Mouse (Mus musculus): ENCODE results near the gene Zcchc3.
A peak's percentile ranks its signal among the peaks of the same experiment; 100 is the strongest.
"Not testable (repeated sequence)": the region's sequence is repeated elsewhere in the genome, so short reads cannot be mapped to it uniquely, and the experiment has no call there.

Zcchc3 gene

DNA sequence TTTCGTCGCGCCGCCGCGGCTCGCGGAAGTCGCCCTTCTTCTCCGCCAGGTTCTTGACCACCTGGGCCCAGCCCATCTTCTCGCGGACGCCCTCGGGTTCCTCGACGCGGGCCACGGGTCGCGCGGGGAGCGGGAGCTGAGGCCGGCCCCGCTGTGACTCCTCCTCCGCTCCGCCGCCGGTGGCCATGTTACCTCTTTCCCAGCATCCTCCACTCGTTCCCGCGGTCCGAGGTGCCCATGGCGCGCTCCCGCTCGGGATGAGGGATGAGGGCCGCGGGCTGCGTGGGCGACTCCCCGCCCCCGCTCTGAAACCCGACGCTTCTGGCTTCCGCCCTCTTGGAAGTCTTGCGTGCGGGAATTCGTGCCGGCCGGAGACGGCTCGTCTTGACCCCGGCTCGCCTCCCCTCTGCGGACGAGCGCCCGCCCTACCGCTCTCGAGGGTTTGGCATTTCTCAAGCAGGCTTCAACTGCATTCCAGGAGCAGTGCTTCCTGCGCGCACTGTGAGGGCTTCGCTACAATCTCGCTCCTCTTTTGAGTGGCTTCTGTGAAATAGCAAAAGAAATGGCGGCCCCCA lies at the start of gene Zcchc3:
Gene Zcchc3, minus strand, starts transcription at position 437 of the 575 bp plus-strand sequence.
- DNase-seq (ENCODE audit: low read depth in 2 of 2, low spot score in 2 of 2), result peak in 1 of 2 experiments; percentile 16

DNA sequence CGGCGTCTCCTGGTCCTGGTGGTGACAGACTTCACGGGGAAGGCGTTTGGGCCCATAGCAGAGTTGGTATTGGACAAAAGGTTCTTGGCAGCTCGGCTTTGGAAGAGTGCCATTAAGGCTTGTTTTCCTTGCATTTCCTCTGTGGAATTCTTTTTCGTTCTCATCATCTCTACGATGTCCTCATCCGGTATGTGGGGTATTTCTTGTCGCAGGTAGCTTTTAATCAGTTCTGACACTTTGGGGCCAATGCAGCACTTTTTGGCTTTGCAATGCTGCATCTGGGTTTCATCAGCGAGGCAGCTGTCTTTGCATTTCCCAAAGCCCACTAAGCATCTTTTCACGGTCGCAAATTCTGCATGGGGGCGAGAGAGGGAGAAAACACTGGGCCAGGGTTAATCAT lies 44.4 kb upstream of the Zcchc3 start:
- no peak for DNase-seq (ENCODE audit: low read depth in 2 of 2, low spot score in 2 of 2)

DNA sequence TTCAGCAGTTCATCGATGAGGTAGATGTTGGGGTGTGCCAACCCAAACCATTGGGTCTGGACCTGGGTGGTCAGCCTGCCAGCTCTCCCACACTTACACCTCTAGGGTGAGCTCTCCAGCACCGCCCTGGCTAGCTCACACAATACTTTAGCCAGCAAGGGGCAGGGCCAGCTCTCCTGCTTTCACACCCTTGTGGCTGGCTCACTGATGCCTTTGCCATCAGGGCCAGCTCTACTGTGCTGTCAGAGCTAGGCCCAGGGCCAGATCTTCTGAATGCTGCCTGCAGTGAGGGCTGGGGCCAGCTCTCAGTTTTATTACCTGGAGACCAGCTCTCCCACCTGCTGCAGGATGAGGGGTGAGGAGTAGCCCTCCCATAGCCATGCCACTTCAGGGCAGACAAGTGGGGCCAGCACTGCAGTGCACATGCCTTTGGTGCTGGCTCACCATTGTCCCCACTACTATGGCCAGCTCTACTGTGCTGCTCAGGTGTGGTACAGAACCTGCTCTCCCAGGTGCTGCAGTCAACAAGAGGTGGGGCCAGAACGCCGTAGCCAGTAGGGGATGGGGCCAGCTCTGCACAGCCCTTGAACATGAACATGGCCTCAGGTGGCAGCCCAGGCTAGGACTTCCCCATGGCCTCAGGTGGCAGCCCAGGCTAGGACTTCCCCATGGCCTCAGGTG lies 37.4 kb upstream of the Zcchc3 start:
- no peak for DNase-seq (ENCODE audit: low read depth in 2 of 2, low spot score in 2 of 2)

DNA sequence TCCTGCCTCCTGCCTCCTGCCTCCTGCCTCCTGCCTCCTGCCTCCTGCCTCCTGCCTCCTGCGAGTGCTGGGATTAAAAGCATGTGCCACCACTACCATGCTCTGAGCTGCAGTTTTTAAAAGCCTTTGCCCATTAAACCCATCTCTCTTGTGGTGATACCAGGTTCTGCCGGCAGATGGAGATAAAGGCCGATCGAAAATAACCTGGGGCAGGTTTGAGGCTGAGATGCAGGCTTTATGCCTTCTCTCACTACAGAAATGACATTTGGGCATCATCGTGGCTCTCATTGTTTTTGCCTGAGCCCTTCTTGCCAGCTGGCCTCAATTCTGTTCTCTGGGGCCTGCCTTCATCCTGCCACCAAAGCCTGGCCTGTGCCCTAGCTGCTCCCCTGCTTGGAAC lies 35.4 kb upstream of the Zcchc3 start:
- DNase-seq (ENCODE audit: low read depth in 2 of 2, low spot score in 2 of 2), result peak in 1 of 2 experiments; percentile 20

DNA sequence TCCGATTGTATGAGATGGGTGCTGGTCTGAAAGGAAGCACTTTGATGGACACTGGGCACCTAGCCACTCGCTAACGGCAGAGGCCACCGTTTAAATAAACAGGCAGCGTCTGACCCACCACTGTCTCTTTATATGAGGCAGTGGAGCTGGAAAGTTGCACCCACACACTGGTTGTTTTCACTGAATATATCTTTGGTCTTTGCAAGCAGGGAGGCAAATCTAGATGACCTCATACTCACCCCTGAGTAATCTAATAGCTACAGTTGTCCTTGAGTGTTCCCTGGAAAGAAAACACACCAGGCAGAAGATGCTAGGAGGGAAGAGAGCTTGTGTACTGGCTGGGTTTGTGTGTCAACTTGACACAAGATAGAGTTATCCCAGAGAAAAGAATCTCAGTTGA lies 32.6 kb upstream of the Zcchc3 start:
- DNase-seq (ENCODE audit: low read depth in 2 of 2, low spot score in 2 of 2), result no peak

DNA sequence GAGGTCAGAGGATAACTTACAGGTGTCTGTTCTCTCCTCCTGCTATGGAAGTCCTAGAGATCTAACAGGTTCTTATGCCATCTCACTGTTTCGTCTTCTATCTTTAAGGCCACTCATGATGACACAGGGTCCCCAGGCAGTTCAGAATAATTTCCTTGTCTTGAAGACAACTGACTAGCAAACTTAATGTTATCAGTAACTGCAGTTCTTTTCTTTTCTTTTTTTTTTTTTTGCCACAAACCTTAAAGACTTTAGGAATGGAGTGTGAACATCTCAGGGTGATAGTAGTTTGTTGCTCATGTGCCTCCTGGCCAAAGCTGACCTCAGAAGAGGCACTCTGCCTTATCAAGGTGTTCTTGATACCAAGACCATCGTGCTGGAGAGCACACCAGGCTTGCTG lies 31.8 kb upstream of the Zcchc3 start:
- no peak for DNase-seq (ENCODE audit: low read depth in 2 of 2, low spot score in 2 of 2)

DNA sequence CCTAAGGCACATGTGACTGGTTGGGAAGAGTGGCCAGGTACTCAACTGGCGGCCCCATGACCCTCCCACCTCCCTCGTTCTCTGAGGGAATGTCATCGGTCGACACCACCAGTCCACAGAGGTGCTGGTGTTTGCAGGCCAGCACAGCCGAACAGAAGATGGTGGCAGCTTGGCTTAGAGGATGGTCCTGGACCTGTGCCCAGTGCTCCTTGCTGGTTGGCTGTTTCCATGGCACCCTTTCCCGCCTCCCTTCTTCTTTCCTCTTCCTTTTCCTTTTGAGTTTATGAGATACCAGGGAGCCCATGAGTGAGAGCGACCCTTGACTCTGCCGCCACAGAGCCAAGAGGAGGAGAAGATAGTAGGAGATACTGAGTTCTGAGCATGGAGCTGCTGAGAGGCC lies 28.5 kb upstream of the Zcchc3 start:
- DNase-seq (ENCODE audit: low read depth in 2 of 2, low spot score in 2 of 2), result no peak

DNA sequence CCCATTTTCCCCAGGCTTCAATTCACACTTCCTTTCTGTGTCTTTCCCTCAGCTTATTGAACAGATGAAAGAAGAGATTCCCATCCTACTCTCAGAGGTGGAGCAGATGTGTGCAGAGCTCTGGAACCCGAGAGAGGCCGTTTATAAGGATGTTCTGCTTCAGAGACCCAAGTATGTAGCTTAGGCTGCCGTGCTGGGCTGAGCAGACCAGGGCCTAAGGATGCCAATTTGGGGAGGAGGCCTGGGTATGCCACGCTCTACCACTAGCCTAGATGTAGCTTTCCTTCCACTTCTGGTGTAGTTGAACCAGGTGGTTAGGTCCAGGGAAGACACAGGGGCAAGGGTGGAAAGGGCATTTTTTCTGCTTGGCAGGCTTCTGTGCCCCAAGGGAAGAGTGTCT lies 27.5 kb upstream of the Zcchc3 start:
- DNase-seq (ENCODE audit: low read depth in 2 of 2, low spot score in 2 of 2), result no peak

DNA sequence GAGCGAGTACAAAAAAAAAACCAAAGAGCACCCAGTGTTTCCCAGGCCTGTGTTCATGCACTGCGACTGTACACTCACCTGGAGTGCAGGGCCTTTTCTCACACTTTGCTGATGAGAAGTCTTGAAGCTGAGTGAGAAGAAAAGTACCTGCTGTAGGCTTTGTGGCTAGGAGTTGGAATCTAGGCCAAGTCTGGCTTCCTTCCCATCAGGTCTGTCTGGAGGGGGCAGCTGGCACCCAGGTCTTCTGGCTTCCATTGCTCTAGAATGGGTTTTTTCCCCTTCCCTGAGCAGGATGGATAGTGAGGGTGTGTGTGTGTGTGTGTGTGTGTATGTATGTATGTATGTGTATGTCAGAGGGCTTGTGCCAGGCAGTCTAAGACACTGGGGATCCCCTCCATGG lies 25.0 kb upstream of the Zcchc3 start:
- no peak for DNase-seq (ENCODE audit: low read depth in 2 of 2, low spot score in 2 of 2)

DNA sequence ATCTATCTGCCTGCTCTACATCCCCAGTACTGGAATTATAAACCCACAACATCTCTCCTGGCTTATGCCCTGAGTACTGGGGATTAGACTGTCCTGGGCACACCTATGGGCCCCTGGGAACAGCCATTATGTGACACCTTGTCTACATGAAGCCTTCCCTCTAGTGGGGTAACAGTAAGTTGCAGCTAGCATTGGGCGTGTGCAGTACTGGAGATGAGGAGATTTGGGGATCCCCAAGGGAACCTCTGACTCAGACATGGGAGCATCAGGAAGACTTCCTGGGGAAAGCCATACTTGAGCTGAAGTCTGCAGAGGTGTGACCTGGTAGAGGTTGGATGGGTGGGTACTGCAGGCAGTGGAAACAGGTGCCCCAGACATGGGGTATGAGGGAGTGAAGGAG lies 24.1 kb upstream of the Zcchc3 start:
- no peak for DNase-seq (ENCODE audit: low read depth in 2 of 2, low spot score in 2 of 2)

DNA sequence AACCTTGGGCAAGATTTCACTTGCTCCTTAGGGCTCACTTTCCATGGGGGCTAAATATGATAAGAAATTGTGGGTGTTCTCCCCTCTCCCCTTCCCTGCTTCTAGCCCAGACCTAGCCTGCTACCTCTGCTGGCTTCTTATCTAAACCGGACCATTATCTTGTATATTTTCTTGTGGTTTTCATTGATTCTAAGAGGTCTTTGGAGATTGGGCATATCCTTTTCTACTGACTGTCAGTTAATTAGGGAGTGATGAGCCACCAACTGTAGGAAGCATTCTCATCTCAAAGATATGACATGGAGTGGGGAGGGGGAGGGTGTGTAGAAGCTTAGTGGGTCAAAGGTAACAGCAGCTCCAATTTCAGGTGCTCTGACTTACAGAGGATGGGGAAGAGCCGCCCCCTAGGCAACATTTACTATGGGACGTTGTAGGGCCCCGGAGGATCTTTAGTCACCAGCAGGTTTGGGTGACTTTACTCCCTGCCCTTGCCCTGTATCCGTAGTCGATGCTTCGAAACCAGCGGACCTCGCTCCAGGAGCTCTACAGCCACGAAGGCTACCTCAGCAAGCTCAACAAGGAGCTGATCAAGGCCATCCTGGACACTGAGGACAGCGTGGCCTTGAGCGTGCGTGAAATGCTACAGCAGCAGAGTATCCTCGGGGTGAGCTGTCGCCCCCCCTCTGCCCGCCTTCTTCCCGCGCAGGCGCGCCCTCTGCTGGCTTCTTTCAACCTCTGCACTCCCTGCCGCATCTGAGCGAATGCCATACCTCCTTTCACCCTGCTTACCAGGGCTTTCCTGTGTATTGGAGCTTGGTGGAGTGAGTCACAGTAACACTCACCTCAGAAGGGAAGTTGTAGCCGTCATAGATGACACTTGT lies 22.4 kb upstream of the Zcchc3 start:
- peak; percentile 69 to 78 for DNase-seq (ENCODE audit: low read depth in 2 of 2, low spot score in 2 of 2)

DNA sequence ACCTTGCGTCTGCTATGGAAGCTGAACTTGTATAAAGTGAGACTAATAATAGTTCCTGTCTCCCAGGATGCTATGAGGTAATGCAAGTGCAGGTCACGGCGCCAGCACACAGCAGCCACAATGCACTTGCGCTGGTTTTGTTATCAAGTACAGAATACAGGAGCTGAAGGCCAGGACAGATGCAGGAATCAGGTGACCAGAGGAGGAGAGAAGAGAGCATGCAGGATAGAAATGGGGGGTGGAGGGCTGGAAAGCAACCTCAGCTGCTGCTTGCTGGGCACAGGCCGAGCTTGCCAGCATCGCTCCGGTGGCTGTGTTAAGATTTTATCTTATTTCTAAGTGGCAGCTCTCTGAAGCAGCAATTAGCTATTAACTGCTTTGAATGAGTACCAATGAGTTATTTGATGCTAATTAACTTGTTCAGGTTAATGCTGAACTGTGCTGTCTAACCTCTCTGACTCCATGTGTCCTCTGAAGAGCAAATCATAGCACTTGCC lies 21.6 kb upstream of the Zcchc3 start:
- no peak for DNase-seq (ENCODE audit: low read depth in 2 of 2, low spot score in 2 of 2)

DNA sequence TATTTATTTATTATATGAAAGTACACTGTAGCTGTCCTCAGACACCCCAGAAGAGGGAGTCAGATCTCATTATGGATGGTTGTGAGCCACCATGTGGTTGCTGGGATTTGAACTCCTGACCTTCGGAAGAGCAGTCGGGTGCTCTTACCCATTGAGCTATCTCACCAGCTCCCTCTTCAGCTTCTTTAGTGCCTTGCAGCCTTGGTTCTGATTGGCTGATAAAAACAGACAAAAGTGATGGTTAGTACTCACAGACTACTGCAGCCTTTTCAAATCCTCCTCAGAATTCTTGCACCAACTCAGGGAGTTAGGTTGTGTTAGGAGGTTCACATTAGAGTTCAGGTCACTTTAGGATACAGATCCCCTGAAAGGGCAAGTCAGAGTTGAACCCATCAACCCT lies 13.7 kb upstream of the Zcchc3 start:
- not testable (repeated sequence) for DNase-seq (ENCODE audit: low read depth in 2 of 2, low spot score in 2 of 2)

DNA sequence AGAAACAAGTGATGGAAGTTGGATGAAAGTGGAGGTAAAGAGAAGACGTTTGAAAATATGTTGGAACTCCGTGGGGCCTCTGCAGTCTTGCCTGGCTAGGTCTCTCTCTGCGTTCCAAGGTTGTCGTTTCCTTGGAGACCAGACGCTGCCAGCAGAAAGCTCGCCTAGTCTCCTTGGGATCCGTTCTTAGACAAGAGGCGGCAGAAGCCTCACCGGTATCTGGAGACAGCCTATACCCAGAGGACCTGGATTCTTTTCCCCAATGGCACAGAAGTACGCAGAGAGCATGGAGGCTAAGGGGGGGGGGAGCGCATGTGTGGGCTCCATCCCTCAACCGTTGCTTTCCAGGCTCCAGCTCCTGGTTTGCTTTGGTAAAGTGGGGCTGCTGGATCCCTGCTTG lies 12.7 kb upstream of the Zcchc3 start:
- DNase-seq (ENCODE audit: low read depth in 2 of 2, low spot score in 2 of 2), result no peak

DNA sequence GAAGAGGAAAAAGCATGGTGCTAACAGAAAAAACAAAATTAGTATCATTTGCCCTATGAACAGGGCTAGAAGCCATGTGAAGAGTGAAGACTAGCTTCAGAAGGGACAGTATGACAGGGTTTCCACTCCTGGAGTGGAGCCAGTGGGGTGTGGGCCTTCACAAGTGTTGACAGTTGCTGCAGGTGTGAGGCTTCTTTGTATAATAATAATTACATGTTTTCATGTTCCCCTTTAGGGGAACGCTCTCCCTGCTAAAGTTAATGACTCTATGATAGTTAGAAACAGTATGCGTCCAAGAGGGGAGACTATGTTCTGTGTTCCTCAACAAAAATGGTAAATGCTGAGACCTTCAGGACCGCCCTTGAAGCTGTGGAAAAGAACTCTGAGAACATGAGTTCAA lies 959 bp upstream of the Zcchc3 start:
- DNase-seq (ENCODE audit: low read depth in 2 of 2, low spot score in 2 of 2), result no peak

DNA sequence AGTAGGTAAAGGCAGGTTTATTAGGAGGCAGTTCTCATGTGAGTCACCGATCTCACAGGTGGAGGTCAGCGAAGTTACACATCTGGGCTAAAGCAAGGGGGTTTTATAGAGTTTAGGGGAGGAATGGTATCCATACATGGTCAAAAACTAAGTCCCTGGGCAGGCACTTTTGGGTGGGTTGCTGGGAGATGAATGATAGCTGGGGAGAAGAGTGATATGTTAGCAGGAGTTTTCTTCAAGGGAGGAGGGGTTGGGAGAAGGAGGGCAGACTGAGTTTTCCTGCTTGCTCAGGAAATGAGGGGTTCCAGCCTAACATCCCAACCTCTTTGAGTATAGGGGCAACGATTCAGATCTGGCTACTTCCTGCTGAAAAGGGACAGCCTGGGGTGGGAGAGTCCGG lies 460 bp upstream of the Zcchc3 start, which contains the start of gene 6820408C15Rik:
Gene 6820408C15Rik, plus strand, starts transcription at position 301 of the 400 bp plus-strand sequence.
- DNase-seq (ENCODE audit: low read depth in 2 of 2, low spot score in 2 of 2), result no peak

DNA sequence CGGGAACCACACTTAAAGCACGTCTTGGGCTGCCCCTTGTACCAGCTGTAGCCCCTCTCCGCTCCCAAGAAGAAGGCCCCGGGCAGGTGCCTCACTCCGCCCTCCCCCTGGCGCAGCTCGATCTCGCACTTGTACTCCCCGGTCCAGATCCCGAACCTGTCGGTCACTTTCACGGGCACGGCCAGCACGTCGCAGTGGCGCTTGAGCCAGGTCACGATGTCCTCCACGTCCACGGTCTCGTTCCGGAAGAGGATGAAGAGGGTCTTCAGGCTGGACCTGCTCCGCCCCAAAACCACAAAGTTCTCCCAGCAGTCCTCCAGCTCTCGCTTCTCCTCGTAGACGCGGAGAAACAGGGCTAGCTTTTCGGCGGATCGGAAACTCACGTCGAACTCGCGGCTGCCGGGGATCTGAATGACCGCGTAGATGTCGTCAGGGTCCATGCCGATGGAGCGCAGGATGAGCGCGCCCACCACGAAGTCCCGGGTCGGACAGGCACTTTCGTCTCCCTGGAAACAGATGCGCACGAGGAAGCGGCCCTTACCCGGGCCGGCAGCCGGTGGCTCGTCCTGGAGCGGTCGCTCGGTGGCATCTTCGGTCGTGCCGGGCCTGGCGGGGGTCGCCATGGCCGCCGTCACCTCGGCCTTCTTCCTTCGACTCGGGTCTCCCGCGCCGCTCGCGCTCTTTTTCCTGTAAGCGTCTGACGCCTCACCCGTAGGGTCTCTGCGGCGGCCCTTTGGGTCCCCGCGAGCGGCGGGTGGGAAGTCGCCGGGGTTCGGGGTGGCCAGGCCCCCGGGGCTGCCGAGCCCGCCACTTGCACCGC lies 852 bp downstream of the Zcchc3 start:
- no peak for DNase-seq (ENCODE audit: low read depth in 2 of 2, low spot score in 2 of 2)

DNA sequence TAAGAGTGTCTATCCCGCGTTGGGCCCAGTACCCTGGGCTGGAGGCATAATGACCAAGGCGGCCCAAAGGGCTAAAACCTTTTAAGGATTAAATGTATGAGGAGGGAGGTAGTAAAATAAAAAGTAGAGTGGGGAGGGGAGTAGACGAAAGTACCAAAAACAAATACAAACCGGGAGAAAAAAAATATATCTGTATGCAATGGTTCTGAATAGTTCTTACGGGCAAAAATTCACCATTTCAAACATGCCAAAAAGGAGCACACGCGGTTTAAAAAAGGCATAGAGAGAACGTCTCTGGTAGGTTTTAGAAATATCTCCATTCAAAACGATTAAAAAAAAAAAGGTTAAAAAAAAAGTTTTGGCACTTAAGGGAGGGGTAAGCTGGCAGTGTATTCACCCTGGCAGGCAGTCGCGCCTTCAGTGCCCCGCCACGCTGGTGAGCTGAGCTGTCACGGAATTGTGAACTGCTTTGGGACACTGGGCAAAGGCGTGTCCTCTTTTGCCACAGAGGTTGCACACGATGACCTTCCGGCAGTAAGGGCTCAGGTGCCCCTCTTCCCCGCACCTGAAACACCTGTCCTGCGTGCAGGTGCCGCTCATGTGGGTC lies 1.6 kb downstream of the Zcchc3 start:
- no peak for DNase-seq (ENCODE audit: low read depth in 2 of 2, low spot score in 2 of 2)

DNA sequence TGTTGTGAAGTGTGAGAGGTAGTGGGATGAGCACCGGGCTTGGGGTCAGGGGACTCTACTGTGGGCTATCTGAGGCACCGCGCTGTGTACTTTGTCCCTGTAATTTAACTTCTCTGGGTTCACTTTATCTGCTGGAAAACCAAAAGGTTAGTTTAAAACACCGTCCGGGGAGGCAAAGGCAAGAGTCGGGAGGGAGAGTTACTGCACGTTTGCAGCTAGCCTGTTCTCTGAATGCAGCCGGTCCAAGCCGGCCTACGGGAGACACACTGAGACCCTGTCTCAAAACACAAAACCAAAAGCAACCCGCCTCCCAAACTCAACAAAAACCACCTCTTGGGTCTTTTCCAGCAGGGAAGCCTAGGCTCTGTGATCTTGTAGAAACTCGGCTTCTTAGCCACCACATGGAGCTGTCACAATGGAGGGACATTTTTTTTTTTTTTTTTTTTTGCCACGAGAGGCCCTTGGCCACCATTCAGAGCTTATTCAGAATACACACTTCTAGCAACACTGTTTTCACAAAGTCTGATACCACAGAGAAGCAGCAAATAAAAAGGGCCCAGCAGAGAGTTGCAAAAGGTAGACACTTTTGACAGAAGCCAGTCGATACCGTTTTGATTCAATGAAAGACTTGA lies 2.2 kb downstream of the Zcchc3 start:
- DNase-seq (ENCODE audit: low read depth in 2 of 2, low spot score in 2 of 2), result no peak

DNA sequence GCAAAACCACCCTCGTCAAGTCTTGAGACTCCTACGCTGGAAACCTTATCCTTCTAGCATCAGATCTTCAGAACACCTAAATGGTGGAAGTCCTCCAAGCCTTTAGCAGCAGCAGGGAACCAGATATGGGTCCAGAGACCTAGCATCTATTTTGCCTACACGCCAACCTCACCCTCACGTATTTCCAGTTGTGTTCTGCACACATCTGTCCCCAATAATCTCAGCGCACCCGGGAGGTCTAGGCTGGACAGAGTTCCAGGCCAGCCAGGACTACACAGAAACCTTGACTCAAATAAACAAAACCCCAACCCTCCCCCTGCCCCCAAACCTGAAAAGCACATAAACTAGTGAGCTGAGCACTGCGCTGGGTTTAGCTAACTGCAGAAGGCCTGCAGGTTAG lies 3.4 kb downstream of the Zcchc3 start:
- no peak for DNase-seq (ENCODE audit: low read depth in 2 of 2, low spot score in 2 of 2)

Measured in CD8-positive naive resting alpha-beta T cell, adult 2 months (primary cell).